Mouse (Mus musculus) cerebellum, adult 2 months (tissue): ENCODE measurements around the gene Cdc42bpb.

Experiments
- CTCF ChIP-seq: fragments of 200-500 bp; IDR thresholded peaks from 2 replicates; pipeline ENCODE4 v1.5.1; 2011; ENCODE audit warnings: low read depth, mild to moderate bottlenecking, control low read depth, low read length, moderate library complexity, borderline replicate concordance; ENCODE audit not compliant: insufficient read depth
- POLR2A ChIP-seq: fragments of 200-500 bp; IDR thresholded peaks from 2 replicates; pipeline ENCODE4 v1.6.1; 2011; ENCODE audit warnings: low read length, control low read depth, borderline replicate concordance; ENCODE audit not compliant: insufficient read depth

DNA sequence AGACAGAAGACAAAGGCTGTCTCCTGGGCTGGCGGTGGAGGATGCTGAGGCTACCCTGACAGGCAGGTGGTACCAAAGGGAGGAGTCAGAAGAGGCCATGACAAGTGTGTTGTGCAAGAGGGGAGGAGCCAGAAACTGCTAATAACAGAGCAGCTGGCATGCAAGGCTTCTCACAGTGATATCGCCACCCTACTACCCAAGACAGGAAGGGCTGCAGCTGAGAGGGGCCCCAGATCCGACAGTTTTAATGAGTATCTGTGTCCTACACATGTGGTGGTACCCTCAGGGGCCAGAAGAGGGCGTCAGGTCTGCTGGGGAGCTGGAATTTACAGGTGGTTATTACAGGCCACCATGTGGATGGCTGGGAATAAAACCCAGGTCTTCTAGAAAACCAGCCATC is 7.3 kb downstream of the Cdc42bpb start:
- TF ChIP-seq CTCF = 0 out of 2 replicates have a peak, but pooled peaks have one; percentile 8
- TF ChIP-seq POLR2A = no peak
